In the genomic region with DNA sequence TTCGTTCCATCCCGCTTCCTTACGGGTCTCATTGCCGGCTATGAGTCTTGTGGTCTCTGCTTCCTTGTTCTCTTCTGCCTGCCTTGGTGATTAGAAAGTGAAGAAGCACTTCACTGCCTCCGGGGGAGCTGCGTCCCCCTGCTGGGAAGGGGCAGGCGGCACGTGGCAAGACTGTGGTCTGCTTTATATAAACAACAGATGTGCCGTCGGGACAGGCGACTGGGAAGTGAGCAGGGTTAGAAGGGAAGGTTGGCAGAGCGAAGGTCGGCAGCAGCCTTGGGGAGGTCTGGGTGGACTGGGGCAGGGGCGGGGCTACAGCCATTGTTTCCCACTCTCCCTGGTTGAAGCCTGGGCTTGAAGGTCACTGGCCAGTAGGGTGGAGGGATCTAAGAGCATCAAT, we compare ENCODE assay signal across 7 mouse cellular contexts. TPM values are rescaled to one million over a fixed set of nuclear protein-coding genes. Genes with fewer than 3 reads are reported as not detected.
DNase-seq lines count a peak whose midpoint lies in the region; ATAC-seq and TF ChIP-seq lines count a peak whose summit lies in the region.

No protein-coding gene starts in this region.

- H3K9me3 ChIP-seq in heart, embryonic 16.5 days (replicated peaks; ENCODE audit: control insufficient read depth, low read length): no peaks in the 10 kb centered on the region
- no peaks in the 10 kb centered on the region for H3K9me3 ChIP-seq in midbrain, postnatal 0 days (ENCODE audit: low read length)

- H3K4me1 ChIP-seq in heart, embryonic 16.5 days (ENCODE audit: control insufficient read depth, insufficient read depth, low read length): peaks cover 22% of the 10 kb centered on the region
- peaks cover 15% of the 10 kb centered on the region for H3K4me1 ChIP-seq in midbrain, postnatal 0 days (ENCODE audit: insufficient read depth, low read length)

- intact Hi-C loops in left cerebral cortex, postnatal 4 days (cut with DNase I): no loop called here

- H3K9ac ChIP-seq in heart, embryonic 16.5 days (ENCODE audit: low read length): peak overlapping the region; percentile 28
- peak overlapping the region; percentile 70 for H3K9ac ChIP-seq in midbrain, postnatal 0 days (replicated peaks; ENCODE audit: low read length, poor library complexity, severe bottlenecking)

- peak; percentile 42 for DNase-seq in ovary, postnatal 36 days (ENCODE audit: low spot score)
- DNase-seq in ovary, postnatal 14 days (ENCODE audit: low spot score): no peak
- peak; percentile 19 for DNase-seq in left cerebral cortex, postnatal 4 days
- DNase-seq in midbrain, postnatal 0 days (ENCODE audit: low spot score): peak; percentile 34
- no peak for DNase-seq in gastrocnemius, postnatal 10 days

- peak overlapping the region; percentile 71 for H3K4me2 ChIP-seq in heart, embryonic 16.5 days (ENCODE audit: low read depth, low read length)
- peak overlapping the region; percentile 81 for H3K4me2 ChIP-seq in midbrain, postnatal 0 days (ENCODE audit: low read depth, low read length, poor library complexity, severe bottlenecking)

- peak; percentile 59 for TF ChIP-seq CTCF in midbrain, postnatal 0 days (IDR thresholded peaks at IDR 0.05)

- no peaks in the 10 kb centered on the region for H3K36me3 ChIP-seq in heart, embryonic 16.5 days (ENCODE audit: control insufficient read depth, insufficient read depth)
- 0 out of 2 replicates have a peak, but pooled peaks cover 5% of the 10 kb centered on the region for H3K36me3 ChIP-seq in midbrain, postnatal 0 days (ENCODE audit: insufficient read depth, low read length)

- H3K4me3 ChIP-seq in heart, embryonic 16.5 days (ENCODE audit: low read length): peak overlapping the region; percentile 31
- peak overlapping the region; percentile 61 for H3K4me3 ChIP-seq in midbrain, postnatal 0 days (ENCODE audit: low read depth, low read length)

- peaks cover 25% of the 10 kb centered on the region for H3K27me3 ChIP-seq in heart, embryonic 16.5 days (ENCODE audit: control insufficient read depth, insufficient read depth, low read length)
- no peaks in the 10 kb centered on the region for H3K27me3 ChIP-seq in midbrain, postnatal 0 days (ENCODE audit: insufficient read depth, low read length)

- under 1% methylated on average over 13 of the region's 14 CpGs for WGBS in heart, embryonic 16.5 days
- WGBS in midbrain, postnatal 0 days: 0% methylated on average over 14 of the region's 14 CpGs

- ATAC-seq in common myeloid progenitor, adult 5-6 weeks (replicated peaks; ENCODE audit: low read depth, poor library complexity, severe bottlenecking): peak; percentile 57
- no peak for ATAC-seq in heart, embryonic 16.5 days (replicated peaks; ENCODE audit: extremely low read depth, insufficient read depth, low FRiP score)
- ATAC-seq in midbrain, postnatal 0 days (ENCODE audit: low FRiP score): no peak

- H3K27ac ChIP-seq in heart, embryonic 16.5 days (ENCODE audit: low read length): no peak overlapping the region
- H3K27ac ChIP-seq in midbrain, postnatal 0 days (ENCODE audit: low read depth, low read length): no peak overlapping the region

RNA-seq across cellular contexts. Expression of a gene that starts 1.6 kb away (rescaled TPM):
- total RNA-seq in common myeloid progenitor, adult 5-6 weeks (2017): 5.5 and 6.5 TPM in 2 replicates
- polyA plus RNA-seq in heart, embryonic 16.5 days (2015; fragmentation: Nextera tagmentation; extraction: Ambion mirVana): 0.68 and 0.99 TPM in 2 replicates
- total RNA-seq in left cerebral cortex, postnatal 4 days (2021): 1 to 10 TPM; 8.5 to 9.3 TPM
- 3.3 and 5.0 TPM in 2 replicates for total RNA-seq in midbrain, postnatal 0 days (2014; rRNA removed)
- 6.0 and 6.3 TPM in 2 replicates for polyA plus RNA-seq in midbrain, postnatal 0 days (2015; fragmentation: Nextera tagmentation; extraction: Ambion mirVana)
- under 1 TPM in 1 of 2 experiments, not detected in 1; 0.14 TPM for total RNA-seq in gastrocnemius, postnatal 10 days (2021)

RNA-seq across cellular contexts. Expression of a gene that starts 1.6 kb away (rescaled TPM):
- 22.0 and 24.7 TPM in 2 replicates for total RNA-seq in common myeloid progenitor, adult 5-6 weeks (2017)
- polyA plus RNA-seq in heart, embryonic 16.5 days (2015; fragmentation: Nextera tagmentation; extraction: Ambion mirVana): 0.15 and 0.26 TPM in 2 replicates
- 10 to 100 TPM; 17.1 to 18.2 TPM for total RNA-seq in left cerebral cortex, postnatal 4 days (2021)
- 23.8 and 29.8 TPM in 2 replicates for total RNA-seq in midbrain, postnatal 0 days (2014; rRNA removed)
- 18.4 and 19.2 TPM in 2 replicates for polyA plus RNA-seq in midbrain, postnatal 0 days (2015; fragmentation: Nextera tagmentation; extraction: Ambion mirVana)
- under 1 TPM; 0.09 to 0.11 TPM for total RNA-seq in gastrocnemius, postnatal 10 days (2021)

RNA-seq across cellular contexts. Expression of a gene that starts 35.7 kb away (rescaled TPM):
- 272 and 317 TPM in 2 replicates for total RNA-seq in common myeloid progenitor, adult 5-6 weeks (2017)
- polyA plus RNA-seq in heart, embryonic 16.5 days (2015; fragmentation: Nextera tagmentation; extraction: Ambion mirVana): 98.6 and 105 TPM in 2 replicates
- total RNA-seq in left cerebral cortex, postnatal 4 days (2021): 100 to 1,000 TPM; 197 to 205 TPM
- 165 and 177 TPM in 2 replicates for total RNA-seq in midbrain, postnatal 0 days (2014; rRNA removed)
- polyA plus RNA-seq in midbrain, postnatal 0 days (2015; fragmentation: Nextera tagmentation; extraction: Ambion mirVana): 175 and 200 TPM in 2 replicates
- 10 to 100 TPM; 65.5 to 73.8 TPM for total RNA-seq in gastrocnemius, postnatal 10 days (2021)

RNA-seq across cellular contexts. Expression of a gene that starts 52.7 kb away (rescaled TPM):
- total RNA-seq in common myeloid progenitor, adult 5-6 weeks (2017): 101 and 107 TPM in 2 replicates
- 247 and 263 TPM in 2 replicates for polyA plus RNA-seq in heart, embryonic 16.5 days (2015; fragmentation: Nextera tagmentation; extraction: Ambion mirVana)
- 100 to 1,000 TPM; 108 to 115 TPM for total RNA-seq in left cerebral cortex, postnatal 4 days (2021)
- 203 and 215 TPM in 2 replicates for total RNA-seq in midbrain, postnatal 0 days (2014; rRNA removed)
- 207 and 220 TPM in 2 replicates for polyA plus RNA-seq in midbrain, postnatal 0 days (2015; fragmentation: Nextera tagmentation; extraction: Ambion mirVana)
- total RNA-seq in gastrocnemius, postnatal 10 days (2021): 10 to 100 TPM; 74.4 to 82.9 TPM

Comparison
In these comparisons a context has a peak if more than half of its experiments do, and no peak if none do; other contexts are left out.
1. DNase-seq: peak in ovary, postnatal 36 days (single experiment), left cerebral cortex, postnatal 4 days (single experiment) and midbrain, postnatal 0 days (single experiment); none in ovary, postnatal 14 days (single experiment) and gastrocnemius, postnatal 10 days (single experiment).
2. RNA of a gene that starts 1.6 kb away (total RNA-seq): 23.8 to 29.8 TPM in midbrain, postnatal 0 days, 22.0 to 24.7 TPM in common myeloid progenitor, adult 5-6 weeks and 17.1 to 18.2 TPM in left cerebral cortex, postnatal 4 days; 0.09 to 0.11 TPM in gastrocnemius, postnatal 10 days; every median in the first group is over 10 times any median in the second.